Mouse (Mus musculus) C3H10T1/2 (cell line): ENCODE measurements around the gene Sobp. TPM values are rescaled to one million over a fixed set of nuclear protein-coding genes. Genes with fewer than 3 reads are reported as not detected.

Source experiments
- polyA plus RNA-seq, 2 experiments: library from polyadenylated mRNA; unstranded; fragments of >200 nt; fragmentation: generic; extraction: Trizol; gene quantifications; one replicate each; pipeline ENCODE4 v1.2.1; 2012; ENCODE audit warnings: missing spikeins in 2 of 2

The Sobp gene
- 10 to 100 TPM in 1 of 2 experiments, 1 to 10 TPM in 1; 1.5 to 13.7 TPM for polyA plus RNA-seq

DNA sequence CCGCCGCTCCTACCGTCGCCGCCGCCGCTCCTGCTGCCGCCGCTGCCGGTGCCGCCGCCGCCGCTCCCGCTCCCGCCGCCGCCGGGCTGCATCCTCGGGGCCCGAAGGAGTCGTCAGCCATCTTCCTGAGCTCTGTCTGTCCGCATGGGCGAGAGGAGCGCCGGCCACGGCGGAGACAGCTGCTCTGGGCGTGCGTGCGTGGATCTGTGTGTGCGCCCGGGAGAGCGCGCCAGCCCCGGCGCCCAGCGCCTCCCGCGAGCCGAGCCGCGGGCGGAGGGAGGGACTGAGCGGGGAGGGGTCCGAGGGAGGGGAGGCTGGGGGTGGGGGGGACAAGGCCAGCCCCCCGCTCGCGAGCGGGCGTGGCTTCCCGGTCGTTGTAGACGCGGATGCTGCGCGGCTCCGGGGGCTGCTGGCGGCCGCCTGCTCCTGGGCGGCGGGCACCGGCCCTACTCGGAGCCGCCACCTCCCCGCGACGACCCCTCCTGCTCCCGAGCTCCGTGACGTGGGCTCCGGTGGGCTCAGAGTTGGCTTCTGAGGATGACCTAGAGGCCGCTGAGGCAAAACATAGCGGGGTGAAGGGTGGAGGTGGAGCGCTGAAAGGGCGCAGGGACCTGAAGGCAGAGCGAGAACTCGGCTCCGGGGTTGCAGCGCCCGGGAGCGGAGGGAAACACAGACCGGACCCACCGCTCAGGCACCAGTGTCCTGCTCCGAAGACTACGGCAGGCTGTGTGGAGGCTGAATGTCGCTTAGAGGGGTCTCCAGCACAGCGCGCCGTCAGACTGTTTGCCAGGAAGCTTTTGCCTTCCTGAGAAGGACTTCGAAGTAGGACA is at the start of gene Sobp, which contains the start of gene 9030612E09Rik:
Gene Sobp, minus strand, starts transcription at position 205 of the 830 bp plus-strand sequence.
Gene 9030612E09Rik, plus strand, starts transcription at position 379 of the 830 bp plus-strand sequence.

DNA sequence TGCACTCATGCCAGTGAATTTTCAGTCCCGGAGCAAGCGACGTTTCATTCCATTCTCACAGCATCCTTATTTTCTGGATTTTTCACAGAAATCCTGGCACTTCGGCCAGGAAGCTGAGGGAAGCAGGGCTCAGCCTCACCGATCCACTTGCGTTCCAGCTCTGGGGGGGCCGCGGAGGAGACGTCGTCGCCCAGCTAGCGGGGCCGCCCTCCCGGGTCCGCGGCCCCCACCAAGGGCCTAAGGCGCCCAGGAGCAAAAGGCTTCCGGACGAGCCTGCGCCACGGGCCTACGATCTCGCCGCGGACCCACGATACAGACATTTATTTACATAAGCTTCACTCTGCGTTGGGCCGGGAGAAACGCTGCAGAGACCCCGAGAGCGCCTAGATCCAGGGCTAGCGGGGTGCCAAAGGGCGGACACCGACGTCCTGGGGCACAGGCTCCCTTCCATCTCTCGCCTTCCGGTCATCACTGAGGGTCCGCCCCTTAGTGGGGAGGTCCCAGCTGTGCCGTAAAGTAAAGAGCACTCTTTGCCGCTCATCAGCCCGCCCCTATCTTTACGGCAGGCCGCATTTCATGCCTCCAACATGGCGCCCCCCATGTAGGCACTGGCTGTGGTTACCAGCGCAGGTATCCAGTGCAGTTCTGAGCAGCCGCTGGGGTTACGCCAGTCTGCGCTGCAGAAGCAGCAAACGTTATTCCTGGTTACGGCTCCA is 46.7 kb upstream of the Sobp start, which contains the start of gene Pdss2:
Gene Pdss2, plus strand, starts transcription at position 577 of the 716 bp plus-strand sequence.

Other genes with a start within 250 kb of the Sobp start
- gene 9030612E09Rik, start 174 bp upstream of the Sobp start, polyA plus RNA-seq, result 1 to 10 TPM in 1 of 2 experiments, under 1 TPM in 1; 0.48 to 3.7 TPM
- gene Pdss2, start 47.0 kb upstream of the Sobp start, polyA plus RNA-seq, result 1 to 10 TPM; 2.3 to 5.1 TPM